Mouse (Mus musculus): ENCODE data around the gene Zfp53. TPM values are rescaled to one million over a fixed set of nuclear protein-coding genes. Genes with fewer than 3 reads are reported as not detected.

The Zfp53 gene
- total and polyA plus RNA-seq, 2 experiments from 2014 or later, result 6.2 to 11.3 TPM

GRCm38 (mm10) chr17:21535096-21536001, 46.6 kb downstream of the Zfp53 start, which contains the start of gene Zfp52:
Zfp52 (plus strand) TSS chr17:21535539.
- Histone ChIP-seq H3K4me2 (ENCODE audit: low read depth) (peak within 1 kb of the TSS; percentile 79), H3K9me3 (ENCODE audit: low read length) (no peaks in the 10 kb centered on the region), H3K27me3 (ENCODE audit: insufficient read depth, low read length) (no peaks in the 10 kb centered on the region), H3K4me3 (ENCODE audit: low read depth, low read length) (peak within 1 kb of the TSS; percentile 46), H3K4me1 (ENCODE audit: insufficient read depth) (peaks cover 8% of the 10 kb centered on the region; the same call in 1 of the 2 replicates), H3K36me3 (ENCODE audit: insufficient read depth) (no peaks in the 10 kb centered on the region), H3K27ac (ENCODE audit: low read depth, low read length) (peak within 1 kb of the TSS; percentile 9; the same call in 1 of the 2 replicates), H3K9ac (peak within 1 kb of the TSS; percentile 51)
- ATAC-seq (peak; percentile 42), DNase-seq (peak; percentile 40)
- TF ChIP-seq CTCF (IDR thresholded peaks at IDR 0.05; ENCODE audit: low read depth), result no peak
- WGBS, result 4% methylated on average over 21 of the region's 21 CpGs

DNA sequence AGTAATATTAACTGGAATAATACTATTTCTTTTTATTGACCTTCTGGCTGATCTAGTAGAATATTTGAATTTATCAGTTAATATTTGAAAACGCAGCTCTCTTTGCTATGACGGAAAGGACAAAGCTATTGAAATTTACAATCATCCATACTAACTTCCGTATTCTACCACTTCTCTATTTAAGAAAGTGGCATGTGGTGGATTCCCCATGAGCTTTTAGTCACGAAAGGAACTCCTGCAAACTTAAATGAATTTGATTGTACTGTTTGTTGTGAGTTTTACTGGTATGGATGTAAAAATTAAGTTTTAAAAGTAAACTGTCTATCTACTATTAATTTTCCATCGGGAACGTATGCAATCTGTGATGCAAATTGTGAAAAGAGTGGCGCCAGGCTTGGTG, 47.3 kb downstream of the Zfp53 start:
- Histone ChIP-seq H3K4me2 (ENCODE audit: low read depth) (peak overlapping the region; percentile 79), H3K4me1 (ENCODE audit: insufficient read depth) (peaks cover 8% of the 10 kb centered on the region; the same call in 1 of the 2 replicates), H3K36me3 (ENCODE audit: insufficient read depth) (no peaks in the 10 kb centered on the region), H3K4me3 (ENCODE audit: low read depth, low read length) (peak overlapping the region; percentile 46), H3K9me3 (ENCODE audit: low read length) (no peaks in the 10 kb centered on the region), H3K27me3 (ENCODE audit: insufficient read depth, low read length) (no peaks in the 10 kb centered on the region), H3K27ac (ENCODE audit: low read depth, low read length) (no peak overlapping the region), H3K9ac (peak overlapping the region; percentile 51)
- 34% methylated on average over 7 of the region's 7 CpGs for WGBS
- no peak for ATAC-seq
- no peak for DNase-seq
- TF ChIP-seq CTCF (IDR thresholded peaks at IDR 0.05; ENCODE audit: low read depth), result no peak

GRCm38 (mm10) chr17:21536676-21537075, 47.9 kb downstream of the Zfp53 start:
- no peaks in the 10 kb centered on the region for H3K9me3 ChIP-seq (ENCODE audit: low read length)
- DNase-seq (no peak), ATAC-seq (no peak)
- H3K4me3 ChIP-seq (ENCODE audit: low read depth, low read length), result no peak overlapping the region
- WGBS, result 83% methylated on average over 2 of the region's 2 CpGs
- no peak overlapping the region; the same call in 1 of the 2 replicates for H3K4me2 ChIP-seq (ENCODE audit: low read depth)
- no peak overlapping the region for H3K9ac ChIP-seq
- H3K4me1 ChIP-seq (ENCODE audit: insufficient read depth), result peaks cover 4% of the 10 kb centered on the region; the same call in 1 of the 2 replicates
- no peaks in the 10 kb centered on the region for H3K27me3 ChIP-seq (ENCODE audit: insufficient read depth, low read length)
- TF ChIP-seq CTCF (IDR thresholded peaks at IDR 0.05; ENCODE audit: low read depth), result no peak
- H3K36me3 ChIP-seq (ENCODE audit: insufficient read depth), result no peaks in the 10 kb centered on the region
- H3K27ac ChIP-seq (ENCODE audit: low read depth, low read length), result no peak overlapping the region

GRCm38 (mm10) chr17:21557831-21558230, 69.0 kb downstream of the Zfp53 start:
- no peak for TF ChIP-seq CTCF (IDR thresholded peaks at IDR 0.05; ENCODE audit: low read depth)
- no peaks in the 10 kb centered on the region for H3K27me3 ChIP-seq (ENCODE audit: insufficient read depth, low read length)
- DNase-seq (no peak), ATAC-seq (no peak)
- no peak overlapping the region for H3K4me3 ChIP-seq (ENCODE audit: low read depth, low read length)
- no peaks in the 10 kb centered on the region for H3K4me1 ChIP-seq (ENCODE audit: insufficient read depth)
- no peak overlapping the region for H3K9ac ChIP-seq
- no peaks in the 10 kb centered on the region for H3K36me3 ChIP-seq (ENCODE audit: insufficient read depth)
- 82% methylated on average over 2 of the region's 2 CpGs for WGBS
- H3K27ac ChIP-seq (ENCODE audit: low read depth, low read length), result no peak overlapping the region
- H3K9me3 ChIP-seq (ENCODE audit: low read length), result no peaks in the 10 kb centered on the region
- H3K4me2 ChIP-seq (ENCODE audit: low read depth), result no peak overlapping the region

Other genes starting within 250 kb of the Zfp53 start
- gene Vmn1r235, start 232.6 kb upstream of the Zfp53 start, total RNA-seq (2014; rRNA removed), result not detected in 2 replicates
- not detected in 2 replicates for gene Vmn1r235, start 232.6 kb upstream of the Zfp53 start, polyA plus RNA-seq (2015; fragmentation: Nextera tagmentation; extraction: Ambion mirVana)
- not detected in 2 replicates for gene Vmn1r236, start 206.1 kb upstream of the Zfp53 start, total RNA-seq (2014; rRNA removed)
- gene Vmn1r236, start 206.1 kb upstream of the Zfp53 start, polyA plus RNA-seq (2015; fragmentation: Nextera tagmentation; extraction: Ambion mirVana), result not detected in 2 replicates
- gene Vmn1r237, start 177.1 kb upstream of the Zfp53 start, total RNA-seq (2014; rRNA removed), result not detected in 2 replicates
- not detected in 2 replicates for gene Vmn1r237, start 177.1 kb upstream of the Zfp53 start, polyA plus RNA-seq (2015; fragmentation: Nextera tagmentation; extraction: Ambion mirVana)
- gene Zfp677, start 105.2 kb upstream of the Zfp53 start, total RNA-seq (2014; rRNA removed), result 5.1 and 5.2 TPM in 2 replicates
- 1.1 and 2.1 TPM in 2 replicates for gene Zfp677, start 105.2 kb upstream of the Zfp53 start, polyA plus RNA-seq (2015; fragmentation: Nextera tagmentation; extraction: Ambion mirVana)
- gene Zfp54, start 65.8 kb upstream of the Zfp53 start, total RNA-seq (2014; rRNA removed), result 3.1 and 4.2 TPM in 2 replicates
- gene Zfp54, start 65.8 kb upstream of the Zfp53 start, polyA plus RNA-seq (2015; fragmentation: Nextera tagmentation; extraction: Ambion mirVana), result 1.3 and 3.0 TPM in 2 replicates
- gene Zfp51, start 38.6 kb upstream of the Zfp53 start, total RNA-seq (2014; rRNA removed), result 6.5 and 7.7 TPM in 2 replicates
- 6.0 and 6.6 TPM in 2 replicates for gene Zfp51, start 38.6 kb upstream of the Zfp53 start, polyA plus RNA-seq (2015; fragmentation: Nextera tagmentation; extraction: Ambion mirVana)
- 3.2 and 4.9 TPM in 2 replicates for gene Zfp52, start 46.5 kb downstream of the Zfp53 start, total RNA-seq (2014; rRNA removed)
- 1.7 and 2.1 TPM in 2 replicates for gene Zfp52, start 46.5 kb downstream of the Zfp53 start, polyA plus RNA-seq (2015; fragmentation: Nextera tagmentation; extraction: Ambion mirVana)
- gene Zfp948, start 78.0 kb downstream of the Zfp53 start, total RNA-seq (2014; rRNA removed), result 21.0 and 21.8 TPM in 2 replicates
- gene Zfp948, start 78.0 kb downstream of the Zfp53 start, polyA plus RNA-seq (2015; fragmentation: Nextera tagmentation; extraction: Ambion mirVana), result 12.9 and 15.5 TPM in 2 replicates
- 6.5 and 10.2 TPM in 2 replicates for gene Zfp983, start 161.6 kb downstream of the Zfp53 start, total RNA-seq (2014; rRNA removed)
- 5.9 and 6.6 TPM in 2 replicates for gene Zfp983, start 161.6 kb downstream of the Zfp53 start, polyA plus RNA-seq (2015; fragmentation: Nextera tagmentation; extraction: Ambion mirVana)
- gene Gm10226, start 202.9 kb downstream of the Zfp53 start, total RNA-seq (2014; rRNA removed), result not detected in 2 replicates
- gene Gm10226, start 202.9 kb downstream of the Zfp53 start, polyA plus RNA-seq (2015; fragmentation: Nextera tagmentation; extraction: Ambion mirVana), result 7.4 and 10.2 TPM in 2 replicates
- 10.5 and 12.1 TPM in 2 replicates for gene Zfp760, start 218.7 kb downstream of the Zfp53 start, total RNA-seq (2014; rRNA removed)
- gene Zfp760, start 218.7 kb downstream of the Zfp53 start, polyA plus RNA-seq (2015; fragmentation: Nextera tagmentation; extraction: Ambion mirVana), result 5.5 and 6.3 TPM in 2 replicates
- gene Zfp229, start 241.8 kb downstream of the Zfp53 start, total RNA-seq (2014; rRNA removed), result 16.7 and 24.4 TPM in 2 replicates
- 3.4 and 5.2 TPM in 2 replicates for gene Zfp229, start 241.8 kb downstream of the Zfp53 start, polyA plus RNA-seq (2015; fragmentation: Nextera tagmentation; extraction: Ambion mirVana)

Data from forebrain, postnatal 0 days (tissue).